Mouse (Mus musculus): ENCODE measurements around the gene Prdm16.

DNA sequence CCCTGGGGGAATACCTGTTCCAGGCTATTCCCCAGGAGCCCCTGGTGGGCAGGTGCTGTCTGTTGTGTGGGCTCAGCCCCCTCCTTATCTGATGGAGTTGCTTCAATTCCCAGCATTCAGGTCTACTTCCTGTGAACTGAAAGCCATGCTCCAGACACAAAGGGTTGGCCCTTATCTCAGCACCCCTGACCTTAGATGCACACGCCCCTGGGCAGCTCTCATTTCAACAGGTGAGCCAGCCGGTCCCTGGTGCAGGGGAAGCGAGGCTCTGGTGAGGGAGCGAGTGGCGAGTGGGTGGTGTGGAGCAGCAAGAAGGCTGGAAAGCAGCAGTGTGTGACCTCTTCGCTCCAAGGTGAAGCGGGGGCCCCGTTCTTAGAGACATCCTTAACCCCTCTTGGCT lies 226.1 kb downstream of the Prdm16 start:
- TF ChIP-seq POLR2A (IDR thresholded peaks at IDR 0.05; ENCODE audit: borderline replicate concordance, low read depth, low read length) (no peak), CTCF (IDR thresholded peaks at IDR 0.05; ENCODE audit: low read depth, low read length) (no peak)

All from bone marrow macrophage, adult 2 months (primary cell).